Mouse (Mus musculus): ENCODE results near the gene Gipc3. TPM values are rescaled to one million over a fixed set of nuclear protein-coding genes. Genes with fewer than 3 reads are reported as not detected.

Gene Gipc3
- polyA plus RNA-seq, 1 experiment from 2014 or later, result 0.05 TPM

DNA sequence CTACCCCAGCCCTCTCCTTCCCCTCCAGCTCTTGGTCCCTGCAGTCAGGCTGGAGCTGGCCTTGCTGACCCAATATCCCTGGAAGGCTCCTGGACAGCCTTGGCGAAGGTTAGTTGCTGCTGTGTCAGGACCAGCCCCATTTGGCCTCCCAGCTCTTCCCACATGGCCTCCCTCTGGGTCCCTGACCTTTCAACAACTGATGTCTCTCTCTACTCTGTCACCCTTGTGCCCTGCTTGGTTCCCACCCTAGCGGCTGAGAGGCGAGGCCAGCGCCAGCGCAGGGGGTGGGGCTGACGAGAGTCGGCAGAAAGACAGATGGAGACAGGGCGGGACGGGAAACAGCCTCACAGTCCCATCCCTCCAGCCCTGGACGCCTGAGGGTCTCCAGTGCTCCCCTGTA, 14.7 kb downstream of the Gipc3 start, which contains the start of gene Tbxa2r:
Gene Tbxa2r (plus strand): TSS at position 346 of the 400 bp plus-strand sequence.
- no peaks in the 10 kb centered on the region for H3K4me1 ChIP-seq (ENCODE audit: control insufficient read depth, insufficient read depth, low read length)
- H3K36me3 ChIP-seq (ENCODE audit: control insufficient read depth, insufficient read depth, low read length), result peaks cover 37% of the 10 kb centered on the region
- WGBS, result 11% methylated on average over 10 of the region's 10 CpGs
- H3K9me3 ChIP-seq (ENCODE audit: control insufficient read depth, low read length), result no peaks in the 10 kb centered on the region
- H3K27me3 ChIP-seq (ENCODE audit: control insufficient read depth, insufficient read depth, low read length), result 0 out of 2 replicates have a peak, but pooled peaks cover 4% of the 10 kb centered on the region
- no peak within 1 kb of the TSS for H3K4me3 ChIP-seq (ENCODE audit: low read depth, low read length)
- no peak for ATAC-seq (ENCODE audit: low read depth)
- no peak within 1 kb of the TSS for H3K9ac ChIP-seq (replicated peaks; ENCODE audit: low read depth, low read length)
- no peak within 1 kb of the TSS for H3K27ac ChIP-seq (ENCODE audit: low read depth, low read length)
- no peak within 1 kb of the TSS for H3K4me2 ChIP-seq (ENCODE audit: low read depth, low read length)

DNA sequence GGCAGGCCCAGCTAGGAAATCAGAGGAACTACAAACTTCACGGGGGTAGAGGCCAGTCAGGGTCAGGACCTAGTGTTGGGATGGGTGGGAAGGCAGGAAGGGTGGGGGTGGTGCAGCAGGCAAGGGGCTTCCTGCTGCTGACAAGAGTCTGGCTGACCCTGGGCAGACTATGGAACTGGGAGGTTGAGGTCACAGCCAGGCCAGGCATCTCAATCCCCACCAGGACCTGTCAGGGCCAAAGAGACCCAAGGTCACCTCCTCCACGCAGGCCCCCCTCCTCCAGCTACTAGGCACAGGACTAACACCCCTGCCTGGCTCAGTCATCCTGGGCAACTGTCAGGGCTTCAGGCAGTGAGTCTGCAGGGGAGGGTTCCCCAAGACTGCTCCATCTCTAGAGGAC, 15.1 kb downstream of the Gipc3 start:
- Histone ChIP-seq H3K36me3 (ENCODE audit: control insufficient read depth, insufficient read depth, low read length) (peaks cover 41% of the 10 kb centered on the region), H3K27ac (ENCODE audit: low read depth, low read length) (no peak overlapping the region)
- WGBS, result 53% methylated on average over 2 of the region's 2 CpGs

DNA sequence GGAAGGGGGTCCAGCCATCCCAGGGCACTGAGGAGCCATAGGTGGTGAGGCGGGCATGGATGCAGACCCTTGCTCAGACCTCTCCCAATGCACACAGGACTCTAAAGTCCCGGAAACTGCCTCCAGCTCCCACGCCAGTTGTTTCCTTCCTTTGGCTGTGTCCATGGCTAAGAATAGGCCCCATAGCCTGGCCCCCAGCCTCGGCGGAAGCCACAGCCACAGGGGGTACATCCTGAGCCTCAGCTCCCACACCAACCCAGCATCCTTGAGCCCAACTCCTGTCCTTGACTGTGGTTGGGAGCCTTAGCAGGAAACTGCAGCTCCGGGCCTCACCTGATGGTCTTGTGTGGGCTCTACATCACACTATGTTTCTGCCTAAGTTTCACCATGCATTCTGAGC, 16.2 kb downstream of the Gipc3 start:
- no peak overlapping the region for H3K4me3 ChIP-seq (ENCODE audit: low read depth, low read length)
- no peaks in the 10 kb centered on the region for H3K27me3 ChIP-seq (ENCODE audit: control insufficient read depth, insufficient read depth, low read length)
- no peaks in the 10 kb centered on the region for H3K9me3 ChIP-seq (ENCODE audit: control insufficient read depth, low read length)
- peaks cover 3% of the 10 kb centered on the region for H3K4me1 ChIP-seq (ENCODE audit: control insufficient read depth, insufficient read depth, low read length)
- no peak overlapping the region for H3K9ac ChIP-seq (replicated peaks; ENCODE audit: low read depth, low read length)
- WGBS, result 79% methylated on average over 6 of the region's 6 CpGs
- no peak for ATAC-seq (ENCODE audit: low read depth)
- no peak overlapping the region for H3K4me2 ChIP-seq (ENCODE audit: low read depth, low read length)
- no peak overlapping the region for H3K27ac ChIP-seq (ENCODE audit: low read depth, low read length)
- H3K36me3 ChIP-seq (ENCODE audit: control insufficient read depth, insufficient read depth, low read length), result peaks cover 44% of the 10 kb centered on the region

More for the DNA sequence above, 15.1 kb downstream of the Gipc3 start:
- Histone ChIP-seq H3K4me3 (ENCODE audit: low read depth, low read length) (no peak overlapping the region), H3K4me1 (ENCODE audit: control insufficient read depth, insufficient read depth, low read length) (no peaks in the 10 kb centered on the region), H3K4me2 (ENCODE audit: low read depth, low read length) (no peak overlapping the region), H3K27me3 (ENCODE audit: control insufficient read depth, insufficient read depth, low read length) (0 out of 2 replicates have a peak, but pooled peaks cover 4% of the 10 kb centered on the region), H3K9ac (replicated peaks; ENCODE audit: low read depth, low read length) (no peak overlapping the region), H3K9me3 (ENCODE audit: control insufficient read depth, low read length) (no peaks in the 10 kb centered on the region)
- no peak for ATAC-seq (ENCODE audit: low read depth)

DNA sequence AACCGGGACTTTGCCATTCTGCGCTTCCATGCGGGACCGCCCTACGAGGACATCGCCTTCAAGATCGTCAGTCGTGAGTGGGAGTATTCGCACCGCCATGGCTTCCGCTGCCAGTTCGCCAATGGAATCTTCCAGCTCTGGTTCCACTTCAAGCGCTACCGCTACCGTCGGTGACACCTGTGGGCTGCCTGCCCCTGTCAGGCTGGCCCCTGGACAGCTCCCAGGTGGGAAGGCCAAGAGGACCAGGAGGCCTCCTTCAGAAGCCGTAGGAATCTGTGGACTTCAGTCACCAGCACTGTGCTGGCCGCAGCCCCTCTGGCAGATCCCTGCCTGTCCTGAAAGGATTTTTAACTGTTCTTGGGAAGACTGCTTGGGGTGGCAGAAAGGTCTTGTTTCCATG, 17.3 kb downstream of the Gipc3 start:
- Histone ChIP-seq H3K27me3 (ENCODE audit: control insufficient read depth, insufficient read depth, low read length) (0 out of 2 replicates have a peak, but pooled peaks cover 2% of the 10 kb centered on the region), H3K9ac (replicated peaks; ENCODE audit: low read depth, low read length) (no peak overlapping the region), H3K36me3 (ENCODE audit: control insufficient read depth, insufficient read depth, low read length) (peaks cover 44% of the 10 kb centered on the region), H3K9me3 (ENCODE audit: control insufficient read depth, low read length) (no peaks in the 10 kb centered on the region), H3K4me3 (ENCODE audit: low read depth, low read length) (no peak overlapping the region), H3K4me2 (ENCODE audit: low read depth, low read length) (no peak overlapping the region), H3K4me1 (ENCODE audit: control insufficient read depth, insufficient read depth, low read length) (peaks cover 6% of the 10 kb centered on the region), H3K27ac (ENCODE audit: low read depth, low read length) (no peak overlapping the region)
- 96% methylated on average over 18 of the region's 18 CpGs for WGBS
- no peak for ATAC-seq (ENCODE audit: low read depth)

DNA sequence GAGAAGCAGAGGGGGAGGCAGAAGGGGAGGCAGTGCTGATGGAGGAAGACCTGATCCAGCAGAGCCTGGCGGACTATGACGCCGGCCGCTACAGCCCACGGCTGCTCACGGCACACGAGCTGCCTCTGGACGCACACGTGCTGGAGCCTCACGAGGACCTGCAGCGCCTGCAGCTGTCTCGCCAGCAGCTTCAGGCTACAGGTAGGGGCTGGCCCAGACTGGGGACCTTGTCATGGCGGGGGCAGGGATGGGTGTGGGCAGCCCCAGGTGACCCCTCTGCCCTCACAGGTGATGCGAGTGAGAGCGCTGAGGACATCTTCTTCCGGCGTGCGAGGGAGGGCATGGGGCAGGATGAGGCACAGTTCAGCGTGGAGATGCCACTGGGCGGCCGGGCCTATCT, 17.9 kb downstream of the Gipc3 start:
- peaks cover 44% of the 10 kb centered on the region for H3K36me3 ChIP-seq (ENCODE audit: control insufficient read depth, insufficient read depth, low read length)
- 91% methylated on average over 21 of the region's 21 CpGs for WGBS
- H3K9ac ChIP-seq (replicated peaks; ENCODE audit: low read depth, low read length), result no peak overlapping the region
- no peak overlapping the region for H3K4me2 ChIP-seq (ENCODE audit: low read depth, low read length)
- no peak overlapping the region for H3K4me3 ChIP-seq (ENCODE audit: low read depth, low read length)
- no peak overlapping the region for H3K27ac ChIP-seq (ENCODE audit: low read depth, low read length)
- no peaks in the 10 kb centered on the region for H3K9me3 ChIP-seq (ENCODE audit: control insufficient read depth, low read length)
- H3K27me3 ChIP-seq (ENCODE audit: control insufficient read depth, insufficient read depth, low read length), result 0 out of 2 replicates have a peak, but pooled peaks cover 2% of the 10 kb centered on the region
- ATAC-seq (ENCODE audit: low read depth), result no peak
- peaks cover 6% of the 10 kb centered on the region for H3K4me1 ChIP-seq (ENCODE audit: control insufficient read depth, insufficient read depth, low read length)

DNA sequence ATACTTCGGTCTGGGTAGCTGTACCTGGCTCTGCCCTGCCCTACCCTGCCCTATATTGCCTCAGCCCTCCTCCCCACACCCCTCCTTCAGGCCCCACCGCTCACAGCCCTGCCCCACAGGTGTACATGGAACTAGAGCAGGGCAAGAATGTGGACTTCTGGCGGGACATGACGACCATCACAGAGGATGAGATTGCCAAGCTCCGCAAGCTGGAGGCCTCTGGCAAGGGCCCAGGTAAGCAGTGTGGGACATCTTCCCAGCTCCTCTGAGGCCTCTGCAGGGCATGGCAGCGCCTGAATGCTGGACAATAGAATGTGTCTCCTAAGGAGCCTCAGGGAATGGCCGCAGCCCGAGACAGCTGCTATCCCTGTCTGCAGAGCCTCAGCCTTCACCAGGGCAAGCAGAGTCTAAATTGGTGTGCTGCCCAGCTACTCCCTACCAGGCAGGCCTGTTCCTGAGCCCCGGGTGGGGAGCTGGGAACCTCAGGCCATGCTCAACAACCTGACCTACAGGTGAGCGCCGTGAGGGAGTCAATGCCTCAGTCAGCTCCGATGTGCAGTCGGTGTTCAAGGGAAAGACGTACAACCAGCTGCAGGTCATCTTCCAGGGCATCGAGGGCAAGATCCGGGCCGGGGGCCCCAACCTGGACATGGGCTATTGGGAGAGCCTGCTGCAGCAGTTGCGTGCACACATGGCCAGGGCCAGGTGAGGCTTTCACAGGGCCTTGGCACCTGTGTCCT, 19.1 kb downstream of the Gipc3 start:
- Histone ChIP-seq H3K27me3 (ENCODE audit: control insufficient read depth, insufficient read depth, low read length) (0 out of 2 replicates have a peak, but pooled peaks cover 2% of the 10 kb centered on the region), H3K36me3 (ENCODE audit: control insufficient read depth, insufficient read depth, low read length) (peaks cover 44% of the 10 kb centered on the region), H3K27ac (ENCODE audit: low read depth, low read length) (no peak overlapping the region), H3K4me2 (ENCODE audit: low read depth, low read length) (no peak overlapping the region), H3K4me3 (ENCODE audit: low read depth, low read length) (no peak overlapping the region), H3K9me3 (ENCODE audit: control insufficient read depth, low read length) (no peaks in the 10 kb centered on the region), H3K9ac (replicated peaks; ENCODE audit: low read depth, low read length) (0 out of 2 replicates have a peak overlapping the region, but pooled peaks have one; percentile 11), H3K4me1 (ENCODE audit: control insufficient read depth, insufficient read depth, low read length) (peaks cover 16% of the 10 kb centered on the region)
- no peak for ATAC-seq (ENCODE audit: low read depth)
- WGBS, result 96% methylated on average over 18 of the region's 18 CpGs

DNA sequence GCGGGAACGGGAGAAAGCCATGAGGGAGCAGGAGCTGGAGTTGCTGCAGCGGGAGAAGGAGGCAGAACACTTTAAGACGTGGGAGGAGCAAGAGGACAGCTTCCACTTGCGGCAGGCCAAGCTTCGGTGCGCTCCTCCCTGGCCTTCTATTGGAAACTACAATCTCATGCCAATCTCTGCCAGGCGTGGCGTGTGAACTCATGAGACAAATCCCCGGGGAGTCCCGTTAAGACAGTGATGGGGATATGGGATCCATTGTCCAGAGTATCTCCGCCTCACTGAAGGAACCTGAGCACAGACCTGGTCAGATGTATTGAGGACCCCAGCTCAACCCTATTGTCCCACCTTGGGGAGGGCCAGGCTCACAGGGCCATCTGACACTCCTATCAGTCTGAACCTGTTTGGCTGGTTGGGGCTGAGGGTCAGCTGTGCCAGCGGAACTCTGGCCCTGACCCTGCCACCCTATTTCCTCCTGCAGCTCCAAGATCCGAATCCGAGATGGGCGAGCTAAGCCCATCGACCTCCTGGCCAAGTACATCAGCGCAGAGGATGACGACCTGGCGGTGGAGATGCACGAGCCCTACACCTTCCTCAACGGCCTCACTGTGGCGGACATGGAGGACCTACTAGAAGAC, 19.8 kb downstream of the Gipc3 start:
- Histone ChIP-seq H3K4me2 (ENCODE audit: low read depth, low read length) (no peak overlapping the region), H3K4me1 (ENCODE audit: control insufficient read depth, insufficient read depth, low read length) (peaks cover 19% of the 10 kb centered on the region), H3K27me3 (ENCODE audit: control insufficient read depth, insufficient read depth, low read length) (0 out of 2 replicates have a peak, but pooled peaks cover 2% of the 10 kb centered on the region), H3K36me3 (ENCODE audit: control insufficient read depth, insufficient read depth, low read length) (peaks cover 50% of the 10 kb centered on the region), H3K4me3 (ENCODE audit: low read depth, low read length) (no peak overlapping the region), H3K9me3 (ENCODE audit: control insufficient read depth, low read length) (no peaks in the 10 kb centered on the region), H3K9ac (replicated peaks; ENCODE audit: low read depth, low read length) (0 out of 2 replicates have a peak overlapping the region, but pooled peaks have one; percentile 11), H3K27ac (ENCODE audit: low read depth, low read length) (no peak overlapping the region)
- 95% methylated on average over 23 of the region's 23 CpGs for WGBS
- ATAC-seq (ENCODE audit: low read depth), result no peak

DNA sequence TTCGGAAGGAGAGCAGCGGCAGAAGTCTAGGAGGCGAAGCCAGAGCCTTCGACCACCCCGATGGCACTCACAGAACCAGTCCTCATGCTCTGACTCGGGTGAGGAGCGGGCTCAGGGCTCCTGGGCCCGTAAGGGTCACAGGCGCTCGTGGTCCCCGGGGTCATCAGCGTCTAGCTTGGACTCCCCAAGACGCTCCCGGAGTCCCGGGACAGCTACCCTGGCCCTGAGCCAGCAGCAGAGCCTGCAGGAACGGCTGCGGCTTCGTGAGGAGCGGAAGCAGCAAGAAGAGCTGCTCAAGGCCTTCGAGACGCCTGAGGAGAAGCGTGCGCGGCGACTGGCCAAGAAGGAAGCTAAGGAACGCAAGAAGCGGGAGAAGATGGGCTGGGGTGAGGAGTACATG, 20.6 kb downstream of the Gipc3 start:
- 98% methylated on average over 27 of the region's 27 CpGs for WGBS
- H3K27me3 ChIP-seq (ENCODE audit: control insufficient read depth, insufficient read depth, low read length), result 0 out of 2 replicates have a peak, but pooled peaks cover 2% of the 10 kb centered on the region
- H3K36me3 ChIP-seq (ENCODE audit: control insufficient read depth, insufficient read depth, low read length), result peaks cover 56% of the 10 kb centered on the region
- ATAC-seq (ENCODE audit: low read depth), result no peak
- no peak overlapping the region for H3K4me2 ChIP-seq (ENCODE audit: low read depth, low read length)
- no peak overlapping the region for H3K9ac ChIP-seq (replicated peaks; ENCODE audit: low read depth, low read length)
- no peak overlapping the region for H3K27ac ChIP-seq (ENCODE audit: low read depth, low read length)
- H3K9me3 ChIP-seq (ENCODE audit: control insufficient read depth, low read length), result no peaks in the 10 kb centered on the region
- no peak overlapping the region for H3K4me3 ChIP-seq (ENCODE audit: low read depth, low read length)
- H3K4me1 ChIP-seq (ENCODE audit: control insufficient read depth, insufficient read depth, low read length), result peaks cover 19% of the 10 kb centered on the region

DNA sequence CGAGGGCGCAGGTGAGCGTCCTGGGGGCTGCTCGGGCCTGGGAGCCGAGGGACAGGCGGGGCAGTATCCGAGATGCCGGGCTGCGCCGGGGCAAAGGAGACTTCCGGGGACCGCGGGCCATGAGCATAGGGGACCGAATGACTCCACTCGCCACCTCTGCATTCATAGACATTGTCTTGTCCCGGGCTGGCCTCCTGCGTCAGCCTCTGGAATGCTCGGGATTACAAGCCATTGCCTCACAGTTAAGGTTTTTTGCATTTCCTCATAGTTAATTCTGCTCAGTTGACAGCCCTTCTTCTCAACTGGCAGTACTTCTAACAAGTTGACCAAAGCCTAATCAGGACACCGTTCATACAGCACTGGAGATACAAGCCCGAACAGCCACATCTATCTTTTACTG, 21.6 kb downstream of the Gipc3 start:
- Histone ChIP-seq H3K27ac (ENCODE audit: low read depth, low read length) (peak overlapping the region; percentile 92), H3K4me3 (ENCODE audit: low read depth, low read length) (peak overlapping the region; percentile 84), H3K9ac (replicated peaks; ENCODE audit: low read depth, low read length) (peak overlapping the region; percentile 76), H3K4me2 (ENCODE audit: low read depth, low read length) (peak overlapping the region; percentile 80), H3K9me3 (ENCODE audit: control insufficient read depth, low read length) (no peaks in the 10 kb centered on the region), H3K4me1 (ENCODE audit: control insufficient read depth, insufficient read depth, low read length) (peaks cover 19% of the 10 kb centered on the region), H3K27me3 (ENCODE audit: control insufficient read depth, insufficient read depth, low read length) (0 out of 2 replicates have a peak, but pooled peaks cover 2% of the 10 kb centered on the region), H3K36me3 (ENCODE audit: control insufficient read depth, insufficient read depth, low read length) (peaks cover 49% of the 10 kb centered on the region)
- 3% methylated on average over 17 of the region's 20 CpGs for WGBS
- peak; percentile 2 for ATAC-seq (ENCODE audit: low read depth)

Data from neural tube, embryonic 14.5 days (tissue).